Mouse (Mus musculus) frontal cortex, postnatal 14 days (tissue): ENCODE data around the gene Cobl.
A peak's percentile ranks its signal among the peaks of the same experiment; 100 is the strongest.

Experiments used
- DNase-seq, 2 experiments: peaks; one replicate each; pipeline ENCODE4 v3.0.0; 2022; ENCODE audit warnings: low spot score in 2 of 2

Gene Cobl

GRCm38 (mm10) chr11:12311419-12311818 lies 153.3 kb downstream of the Cobl start:
- no peak for DNase-seq

GRCm38 (mm10) chr11:12309423-12310023 lies 155.2 kb downstream of the Cobl start:
- DNase-seq, result no peak

- no peak for DNase-seq
Observed at GRCm38 (mm10) chr11:12304879-12305278, 159.9 kb downstream of the Cobl start.

- no peak for DNase-seq
Observed at GRCm38 (mm10) chr11:12299701-12300446, 164.9 kb downstream of the Cobl start.

- no peak for DNase-seq
Observed at GRCm38 (mm10) chr11:12291654-12291935, 173.2 kb downstream of the Cobl start.

GRCm38 (mm10) chr11:12290911-12291653 lies 173.7 kb downstream of the Cobl start:
- DNase-seq, result peak; percentile 36 to 63

- DNase-seq, result no peak
Observed at GRCm38 (mm10) chr11:12285319-12286021, 179.3 kb downstream of the Cobl start.

GRCm38 (mm10) chr11:12280711-12281110 lies 184.0 kb downstream of the Cobl start:
- no peak for DNase-seq

- DNase-seq, result no peak
Observed at GRCm38 (mm10) chr11:12274276-12274675, 190.5 kb downstream of the Cobl start.

- DNase-seq, result no peak
Observed at GRCm38 (mm10) chr11:12273726-12274125, 191.0 kb downstream of the Cobl start.

- DNase-seq, result no peak
Observed at GRCm38 (mm10) chr11:12258411-12258810, 206.3 kb downstream of the Cobl start.

- no peak for DNase-seq
Observed at GRCm38 (mm10) chr11:12257324-12258118, 207.2 kb downstream of the Cobl start.

- no peak for DNase-seq
Observed at GRCm38 (mm10) chr11:12245327-12245915, 219.3 kb downstream of the Cobl start.

- DNase-seq, result no peak
Observed at GRCm38 (mm10) chr11:12236341-12236740, 228.4 kb downstream of the Cobl start.

- DNase-seq, result no peak
Observed at GRCm38 (mm10) chr11:12234876-12235275, 229.9 kb downstream of the Cobl start.

- DNase-seq, result no peak
Observed at GRCm38 (mm10) chr11:12234126-12234525, 230.6 kb downstream of the Cobl start.

- DNase-seq, result no peak
Observed at GRCm38 (mm10) chr11:12232743-12233125, 232.0 kb downstream of the Cobl start.

- DNase-seq, result peak; percentile 42 to 54
Observed at GRCm38 (mm10) chr11:12232041-12232742, 232.6 kb downstream of the Cobl start.

- peak; percentile 56 to 76 for DNase-seq
Observed at GRCm38 (mm10) chr11:12231481-12232035, 233.2 kb downstream of the Cobl start.

GRCm38 (mm10) chr11:12229411-12229810 lies 235.3 kb downstream of the Cobl start:
- no peak for DNase-seq
